Mouse (Mus musculus) ES-Bruce4 (cell line): Measurements from ENCODE around the gene Shcbp1l.

Experiments
- CTCF ChIP-seq: IDR thresholded peaks from one replicate; pipeline ENCODE4 v1.8.1; 2011; ENCODE audit warnings: low read depth, low read length
- EP300 ChIP-seq: IDR thresholded peaks from 2 replicates; pipeline ENCODE4 v1.6.1; 2011; ENCODE audit warnings: low read depth, low read length; ENCODE audit not compliant: insufficient read depth
- POLR2A ChIP-seq: IDR thresholded peaks from one replicate; pipeline ENCODE4 v1.8.1; 2011; ENCODE audit warnings: low read length; ENCODE audit not compliant: insufficient read depth

DNA sequence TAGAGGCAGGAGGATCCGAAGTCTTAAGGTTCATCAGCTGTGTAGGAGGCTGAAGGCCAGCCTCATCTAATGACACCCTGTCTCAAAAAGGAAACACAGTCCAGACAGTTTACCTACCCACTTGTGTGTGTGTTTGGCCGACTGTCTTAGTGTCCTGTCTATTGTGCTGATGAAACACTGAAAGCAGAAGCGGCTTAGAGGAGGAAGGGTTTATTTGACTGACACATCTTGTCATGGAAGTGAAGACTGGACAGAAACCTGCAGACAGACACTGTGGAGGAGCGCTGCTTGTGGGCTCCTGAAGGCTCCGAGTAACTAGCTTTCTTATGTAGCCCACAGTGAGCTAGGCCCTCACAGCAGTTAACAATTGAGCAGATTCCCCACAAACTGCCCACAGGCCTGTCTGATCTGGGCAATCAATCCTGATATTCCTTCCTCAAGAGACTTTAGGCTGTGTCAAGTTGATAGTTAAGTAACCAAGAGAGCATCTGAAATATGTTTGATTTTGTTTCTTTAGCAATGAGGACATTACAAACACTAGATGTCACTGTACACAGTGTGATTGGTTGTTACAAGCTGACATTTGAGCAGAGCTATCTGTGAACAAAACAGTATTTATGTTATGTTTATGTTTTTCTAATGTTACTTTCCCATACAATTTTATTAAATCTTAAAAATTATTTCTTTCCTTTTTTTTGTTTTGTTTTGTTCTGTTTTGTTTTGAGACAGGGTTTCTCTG lies 9.1 kb downstream of the Shcbp1l start:
- TF ChIP-seq EP300 (no peak), CTCF (no peak), POLR2A (no peak)
